Mouse (Mus musculus) cerebellum, adult (tissue): Measurements from ENCODE around the gene Auts2.

Experiments used
- ATAC-seq: cut with Nextera tagmentation; 2 replicates; pipeline ENCODE4 v1.9.2; 2017; ENCODE audit warnings: mild to moderate bottlenecking, moderate library complexity, mixed read lengths; ENCODE audit not compliant: insufficient number of reproducible peaks, low FRiP score, low TSS enrichment

The Auts2 gene

DNA sequence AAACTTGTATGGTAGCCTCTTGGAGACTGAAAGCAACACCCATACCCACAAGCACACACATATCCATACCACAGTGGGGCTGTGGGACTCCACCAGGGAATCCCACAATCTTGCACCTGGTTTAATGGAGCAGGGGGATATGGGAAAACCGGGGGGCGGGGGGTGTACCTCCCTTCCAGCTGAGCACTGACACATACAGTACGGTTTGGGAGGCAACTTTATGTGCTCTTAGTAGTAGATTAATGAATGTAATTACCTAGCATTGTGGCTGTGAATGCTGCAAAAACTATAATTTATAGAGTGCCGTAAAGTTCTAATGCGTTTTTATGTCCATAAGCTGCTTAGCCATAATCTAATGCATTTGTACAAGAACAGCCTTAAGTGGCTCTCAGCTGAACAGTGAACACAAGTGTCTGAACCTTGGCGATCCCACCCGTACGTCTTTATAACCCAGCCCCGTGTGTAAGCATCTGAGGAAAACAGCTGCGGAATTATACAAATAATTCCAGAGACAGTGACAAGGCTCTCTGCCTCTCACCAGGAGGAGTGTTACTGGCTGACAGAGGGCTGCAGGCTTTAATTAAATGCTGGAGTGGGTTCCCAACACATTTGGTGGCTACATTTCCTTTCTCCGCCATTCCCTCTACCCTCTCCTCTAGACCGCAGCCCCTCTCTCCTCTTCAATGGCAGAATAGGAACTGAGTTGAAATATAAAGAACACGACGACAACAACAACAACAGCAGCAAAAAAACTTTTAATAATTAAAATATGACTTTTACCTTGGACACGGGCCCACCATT, 268.8 kb downstream of the Auts2 start:
- no peak for ATAC-seq

GRCm38 (mm10) chr5:132272132-132272531, 271.0 kb downstream of the Auts2 start:
- ATAC-seq: no peak

DNA sequence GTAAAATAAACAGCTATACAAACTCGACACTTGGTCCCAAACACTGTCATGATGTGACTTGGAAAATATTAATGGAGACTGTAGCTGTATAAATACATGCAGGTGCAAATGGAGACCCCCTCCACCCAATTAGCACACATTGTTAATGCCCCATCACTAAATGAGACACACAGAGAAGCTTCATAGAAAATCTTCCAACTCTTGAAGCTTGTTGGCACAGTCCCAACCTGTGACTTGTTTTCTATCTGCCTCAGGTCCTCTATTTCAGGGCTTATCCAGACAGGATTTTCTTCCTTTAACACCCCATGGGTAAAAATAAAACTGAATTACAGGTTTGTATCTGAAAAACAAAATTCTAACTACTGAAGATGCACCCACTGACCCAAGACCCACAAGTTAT, 272.2 kb downstream of the Auts2 start:
- no peak for ATAC-seq

GRCm38 (mm10) chr5:132270074-132270473, 273.1 kb downstream of the Auts2 start:
- ATAC-seq: no peak

DNA sequence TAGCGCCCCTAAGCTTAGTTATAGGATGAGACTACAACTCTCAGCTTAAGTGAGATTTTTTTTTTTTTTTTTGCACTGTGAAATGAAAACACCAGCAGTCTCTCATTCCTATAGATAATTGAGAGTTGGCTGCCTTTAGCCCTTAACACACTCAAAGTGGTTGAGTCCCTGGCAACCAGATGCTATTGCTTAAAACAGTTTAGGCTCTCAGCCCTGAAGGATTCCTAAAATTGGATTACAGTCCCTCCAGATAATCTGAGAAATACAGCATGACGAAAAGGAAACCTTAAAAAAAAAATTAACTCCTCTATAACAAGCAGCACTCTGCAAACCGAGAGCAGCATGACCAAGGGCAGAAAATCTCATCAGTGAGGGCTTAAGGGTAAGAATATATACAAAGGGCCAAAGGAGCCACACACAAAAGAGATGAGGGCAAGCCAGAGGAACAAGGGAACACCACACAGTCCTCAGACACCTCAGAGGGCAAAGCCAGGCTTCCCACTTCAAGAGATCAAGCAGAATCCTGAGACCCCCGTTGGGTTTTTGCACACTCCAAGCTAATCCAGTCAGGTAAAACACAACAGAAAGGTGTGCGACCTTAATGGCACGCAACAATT, 274.7 kb downstream of the Auts2 start:
- no peak for ATAC-seq

- no peak for ATAC-seq
These were observed 278.1 kb downstream of the Auts2 start for GRCm38 (mm10) chr5:132265015-132265414.

DNA sequence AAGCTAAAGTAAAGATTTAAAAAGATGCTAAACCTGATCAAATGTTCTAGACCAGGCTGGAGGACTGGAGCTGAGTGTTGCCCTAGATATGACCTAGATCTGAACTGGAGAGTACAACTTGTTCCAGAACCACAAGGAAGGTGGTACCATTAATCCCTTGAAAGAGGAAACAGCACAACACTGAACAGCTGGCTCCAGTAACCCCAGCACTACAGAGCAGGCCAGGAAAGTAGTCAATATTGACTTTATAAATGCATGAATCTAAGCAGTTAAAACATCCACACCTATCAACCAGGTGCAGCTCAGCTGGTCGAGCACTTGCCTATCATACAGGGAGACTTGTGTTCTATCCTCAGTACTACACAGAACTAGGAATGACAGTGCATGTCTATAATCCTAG, 281.4 kb downstream of the Auts2 start:
- ATAC-seq: no peak

DNA sequence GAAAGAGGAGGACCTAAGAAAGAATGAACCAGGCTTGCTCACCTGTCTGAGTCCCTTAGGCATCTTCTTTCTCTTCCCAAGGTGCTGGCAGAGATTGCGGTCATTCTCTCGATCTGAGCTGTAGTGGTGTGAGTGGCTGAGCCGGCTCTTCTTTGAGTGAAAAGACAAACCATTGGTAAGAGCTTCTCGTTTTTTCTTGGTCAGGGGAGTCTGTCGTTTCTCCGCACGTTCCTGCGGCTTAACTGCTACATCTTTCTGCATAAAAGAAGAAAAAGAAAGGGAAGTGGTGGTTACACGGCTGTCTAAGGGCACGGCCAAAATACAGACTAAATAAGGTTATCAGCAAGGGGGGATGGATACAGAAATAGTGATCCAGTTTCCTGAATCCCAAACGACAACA, 284.3 kb downstream of the Auts2 start:
- ATAC-seq: no peak

DNA sequence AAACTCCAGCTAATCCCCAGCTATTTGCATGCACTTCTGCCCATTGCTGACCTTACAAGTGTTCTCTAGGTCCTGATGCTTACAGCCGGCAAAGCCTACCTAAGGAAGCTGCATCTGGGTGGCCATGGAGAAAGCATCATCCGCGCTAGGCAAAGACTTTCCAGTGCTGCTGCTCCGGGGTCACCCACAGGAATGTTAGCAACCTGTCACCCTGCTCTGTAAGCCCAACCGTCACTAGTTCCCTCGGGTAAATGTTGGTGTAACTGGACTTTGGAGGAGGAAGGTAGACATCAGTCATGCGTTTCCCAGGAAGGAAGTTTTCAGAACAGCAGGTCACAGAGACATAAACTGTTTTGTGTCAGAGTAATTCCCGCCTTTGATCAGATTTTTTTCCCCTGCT, 287.6 kb downstream of the Auts2 start:
- no peak for ATAC-seq

DNA sequence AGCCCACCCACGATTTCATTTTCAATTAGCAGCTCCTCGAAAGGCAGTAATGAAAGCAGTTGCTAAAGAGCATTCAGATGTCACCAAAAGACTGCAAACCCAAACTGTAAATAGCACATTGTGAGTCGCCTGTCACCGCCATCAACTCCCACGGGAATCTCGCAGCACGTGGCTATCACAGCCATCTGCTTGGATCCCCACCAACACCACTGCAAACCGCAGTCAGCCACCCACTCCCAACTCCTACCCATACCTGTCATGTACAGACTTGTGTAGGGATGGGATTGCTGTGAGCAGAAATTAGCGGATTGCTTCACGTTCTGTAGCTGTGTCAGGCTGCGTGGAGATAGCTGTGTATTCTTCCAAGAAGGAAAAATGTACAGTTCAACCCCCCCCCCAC, 293.6 kb downstream of the Auts2 start:
- ATAC-seq: no peak

GRCm38 (mm10) chr5:132248069-132248468, 295.1 kb downstream of the Auts2 start:
- ATAC-seq: no peak

GRCm38 (mm10) chr5:132235460-132235859, 307.7 kb downstream of the Auts2 start:
- no peak for ATAC-seq

- no peak for ATAC-seq
These were observed 308.7 kb downstream of the Auts2 start for GRCm38 (mm10) chr5:132234471-132234870.

GRCm38 (mm10) chr5:132231280-132232047, 311.7 kb downstream of the Auts2 start:
- no peak for ATAC-seq

DNA sequence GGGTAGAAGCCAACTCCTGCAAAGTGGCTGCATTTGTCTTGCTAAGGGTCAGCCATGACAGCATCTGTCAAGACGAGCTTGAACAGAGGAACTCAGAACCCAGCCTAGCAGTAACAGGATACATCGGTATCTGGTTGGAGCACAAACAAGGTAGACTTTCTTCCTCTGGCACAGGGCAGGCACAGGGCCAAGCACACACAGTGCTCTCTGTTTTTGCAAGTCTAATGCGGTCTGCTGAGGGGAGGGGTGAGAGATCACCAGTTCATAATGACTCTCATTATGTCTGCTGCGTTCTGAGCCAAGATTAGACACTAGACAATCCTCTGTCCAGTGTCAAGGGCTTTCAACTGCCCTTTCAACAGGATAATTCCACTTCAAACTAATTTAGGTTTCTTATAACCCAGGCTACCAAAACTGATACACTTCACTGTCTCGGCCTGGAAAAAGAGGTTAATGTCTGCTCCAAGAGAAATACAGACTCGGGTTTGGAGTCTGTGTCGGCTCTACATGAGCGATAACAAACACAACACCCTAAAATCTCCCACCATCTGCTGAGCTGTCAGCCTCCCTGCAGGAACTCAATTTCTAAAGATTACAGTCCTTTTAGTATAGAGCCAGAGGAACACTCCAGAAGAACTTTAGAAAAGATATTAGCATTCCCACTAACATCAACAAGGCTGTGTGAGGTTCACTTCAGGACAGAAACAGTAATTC, 313.3 kb downstream of the Auts2 start:
- ATAC-seq: no peak

GRCm38 (mm10) chr5:132229023-132229422, 314.1 kb downstream of the Auts2 start:
- no peak for ATAC-seq

GRCm38 (mm10) chr5:132220376-132220930, 322.7 kb downstream of the Auts2 start:
- no peak for ATAC-seq

DNA sequence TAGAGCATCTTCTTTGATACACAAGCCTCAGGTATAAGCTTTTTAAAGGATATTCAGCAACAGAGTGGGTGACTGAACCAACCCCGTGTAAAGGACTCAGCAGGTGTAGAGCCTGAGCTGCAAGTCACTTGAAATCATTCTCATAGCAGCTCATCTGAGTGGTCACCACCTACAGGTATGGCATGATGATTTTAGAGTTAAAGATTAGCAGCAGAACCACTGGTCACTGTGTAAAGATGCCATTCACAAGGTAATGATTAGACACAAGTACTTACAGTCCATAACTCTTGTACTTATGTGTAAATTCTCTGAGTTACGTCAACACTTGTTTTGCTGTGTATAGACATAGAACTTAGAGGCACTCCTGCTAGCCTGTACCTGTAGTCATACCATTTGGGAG, 327.0 kb downstream of the Auts2 start:
- ATAC-seq: no peak

GRCm38 (mm10) chr5:132212446-132212845, 330.7 kb downstream of the Auts2 start:
- ATAC-seq: 0 out of 2 replicates have a peak, but pooled peaks have one; percentile 10

GRCm38 (mm10) chr5:132209694-132210093, 333.4 kb downstream of the Auts2 start:
- no peak for ATAC-seq
